Mouse (Mus musculus): Measurements from ENCODE around the gene Daw1.

DNA sequence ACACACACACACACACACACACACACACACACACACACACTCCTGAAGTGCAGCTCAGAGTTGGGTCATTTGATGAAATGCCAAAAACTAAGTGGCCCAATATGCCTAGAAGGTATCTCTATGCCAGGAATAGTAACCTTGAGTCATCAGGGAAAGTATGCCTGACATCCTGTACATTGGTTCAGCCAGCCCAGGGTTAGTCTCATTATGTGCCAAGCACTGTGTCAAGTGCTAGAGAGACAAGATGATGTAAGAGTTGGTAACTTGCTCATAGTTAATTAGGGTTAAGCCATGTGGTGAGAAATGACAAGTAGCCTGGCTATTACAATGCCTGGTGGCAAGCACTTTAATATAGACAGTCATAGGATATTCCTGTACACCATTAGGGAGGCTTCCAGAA, 39.6 kb upstream of the Daw1 start:
- TF ChIP-seq POLR2A (IDR thresholded peaks at IDR 0.05; ENCODE audit: insufficient read length, low read depth) (no peak), MYOG (IDR thresholded peaks at IDR 0.05; ENCODE audit: control insufficient read depth in 1 of 3, insufficient read depth in 1 of 3, insufficient read length in 2 of 3, low read depth in 2 of 3) (no peak), MYOD1 (IDR thresholded peaks at IDR 0.05; ENCODE audit: control insufficient read depth in 1 of 3, insufficient read length in 2 of 3, low read depth in 2 of 3) (no peak), MAX (IDR thresholded peaks at IDR 0.05; ENCODE audit: low read depth) (no peak), USF1 (IDR thresholded peaks at IDR 0.05; ENCODE audit: low read depth) (no peak), SRF (IDR thresholded peaks at IDR 0.05; ENCODE audit: control insufficient read depth, insufficient read length, low read depth) (no peak), TCF12 (IDR thresholded peaks at IDR 0.05; ENCODE audit: insufficient read depth, poor library complexity, severe bottlenecking) (no peak), TCF3 (IDR thresholded peaks at IDR 0.05; ENCODE audit: insufficient read length, low read depth) (no peak), REST (IDR thresholded peaks at IDR 0.05; ENCODE audit: insufficient read depth, insufficient read length) (no peak), POLR2AphosphoS2 (IDR thresholded peaks at IDR 0.05; ENCODE audit: insufficient read length, low read depth) (no peak), CEBPB (IDR thresholded peaks at IDR 0.05; ENCODE audit: insufficient read depth, poor library complexity, severe bottlenecking) (peak; percentile 60; the same call in 1 of the 2 replicates)

Measured in myocyte (in vitro differentiated cells).